Mouse (Mus musculus) thymus, adult 2 months (tissue): ENCODE data around the gene Syne2. TPM values are rescaled to one million over a fixed set of nuclear protein-coding genes. Genes with fewer than 3 reads are reported as not detected.
"Not testable (repeated sequence)": the region's sequence is repeated elsewhere in the genome, so short reads cannot be mapped to it uniquely, and the experiment has no call there.

ENCODE experiments used
- DNase-seq: peaks from one replicate; pipeline ENCODE4 v3.0.0; 2021
- H3K27ac ChIP-seq: fragments of 200-500 bp; 2 replicates; pipeline ENCODE4 v1.5.1; 2012; ENCODE audit warnings: low read length, control low read depth; ENCODE audit not compliant: control insufficient read depth, insufficient read depth
- H3K27me3 ChIP-seq: fragments of 200-500 bp; 2 replicates; pipeline ENCODE4 v1.6.1; 2012; ENCODE audit warnings: mild to moderate bottlenecking, low read length, moderate library complexity, mixed read lengths; ENCODE audit not compliant: control insufficient read depth, insufficient read depth
- H3K36me3 ChIP-seq: fragments of 200-500 bp; 2 replicates; pipeline ENCODE4 v1.6.1; 2012; ENCODE audit warnings: mild to moderate bottlenecking, low read length, moderate library complexity; ENCODE audit not compliant: control insufficient read depth, insufficient read depth
- H3K4me1 ChIP-seq: fragments of 200-500 bp; replicated peaks from 2 replicates; pipeline ENCODE4 v1.6.1; 2012; ENCODE audit warnings: low read length; ENCODE audit not compliant: control insufficient read depth, insufficient read depth
- H3K4me3 ChIP-seq: fragments of 200-500 bp; 2 replicates; pipeline ENCODE4 v1.5.1; 2012; ENCODE audit warnings: mild to moderate bottlenecking, low read length, control low read depth, moderate library complexity; ENCODE audit not compliant: control insufficient read depth, insufficient read depth
- CTCF ChIP-seq: fragments of 200-500 bp; IDR thresholded peaks from 2 replicates; pipeline ENCODE4 v1.5.1; 2012; ENCODE audit warnings: mild to moderate bottlenecking, control low read depth, low read length, moderate library complexity, borderline replicate concordance; ENCODE audit not compliant: control insufficient read depth, poor library complexity, insufficient read depth; ENCODE audit errors: extremely low read depth
- POLR2A ChIP-seq: fragments of 200-500 bp; IDR thresholded peaks from 2 replicates; pipeline ENCODE4 v1.6.1; 2012; ENCODE audit warnings: mild to moderate bottlenecking, low read length, control low read depth, moderate library complexity; ENCODE audit not compliant: control insufficient read depth, poor library complexity, insufficient read depth; ENCODE audit errors: extremely low read depth
- WGBS: fragments of 180-500 bp; shearing (Covaris S2); methylation state at CpG from one replicate; pipeline ENCODE4 v1.1.7; 2018; 5-methylcytosine and 5-hydroxymethylcytosine counted together
- polyA plus RNA-seq: library from polyadenylated mRNA; depleted of rRNA; stranded (reverse); fragments of >200 nt; gene quantifications from 2 replicates; pipeline ENCODE4 v1.2.3, GENCODE M21; 2012

Gene Syne2
- polyA plus RNA-seq, 1 experiment: 15.5 TPM

GRCm38 (mm10) chr12:76117632-76118153 lies 299.8 kb downstream of the Syne2 start:
- H3K27ac ChIP-seq: no peak overlapping the region
- H3K4me1 ChIP-seq: no peaks in the 10 kb centered on the region

DNA sequence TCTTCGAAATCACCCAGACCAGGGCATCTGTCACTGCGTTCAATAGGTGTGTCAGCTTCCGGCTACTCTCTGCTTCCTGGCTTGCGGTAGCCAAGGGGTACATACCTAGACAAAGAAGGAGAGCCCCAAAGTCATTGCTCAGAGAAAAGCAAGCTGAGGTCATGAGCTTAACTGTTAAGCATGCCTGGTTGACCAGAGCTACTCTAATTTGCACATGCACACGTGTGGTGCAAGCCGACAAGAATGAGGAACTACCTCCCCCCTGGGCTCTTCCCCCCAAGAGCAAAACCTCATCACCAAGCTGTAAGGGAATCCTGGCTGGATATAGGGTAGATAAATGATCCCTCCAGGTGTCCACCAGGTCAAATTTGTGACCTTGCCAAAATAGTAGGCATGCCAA lies 305.3 kb downstream of the Syne2 start:
- no peaks in the 10 kb centered on the region for H3K27me3 ChIP-seq
- H3K4me3 ChIP-seq: no peak overlapping the region
- 65% methylated on average over 6 of the region's 6 CpGs for WGBS
- TF ChIP-seq POLR2A: no peak
- no peak for TF ChIP-seq CTCF
- DNase-seq: no peak
- no peak overlapping the region for H3K27ac ChIP-seq
- no peaks in the 10 kb centered on the region for H3K36me3 ChIP-seq
- H3K4me1 ChIP-seq: no peaks in the 10 kb centered on the region

More at GRCm38 (mm10) chr12:76117632-76118153, 299.8 kb downstream of the Syne2 start:
- TF ChIP-seq POLR2A (no peak), CTCF (no peak)
- Histone ChIP-seq H3K27me3 (no peaks in the 10 kb centered on the region), H3K4me3 (no peak overlapping the region), H3K36me3 (no peaks in the 10 kb centered on the region)
- DNase-seq: no peak
- WGBS: 92% methylated on average over 4 of the region's 4 CpGs

GRCm38 (mm10) chr12:76128306-76128705 lies 310.4 kb downstream of the Syne2 start:
- H3K27ac ChIP-seq: no peak overlapping the region
- H3K4me1 ChIP-seq: no peaks in the 10 kb centered on the region
- no peaks in the 10 kb centered on the region for H3K27me3 ChIP-seq
- 78% methylated on average over 3 of the region's 3 CpGs for WGBS
- no peaks in the 10 kb centered on the region for H3K36me3 ChIP-seq
- DNase-seq: no peak
- TF ChIP-seq CTCF: no peak
- no peak for TF ChIP-seq POLR2A
- no peak overlapping the region for H3K4me3 ChIP-seq

GRCm38 (mm10) chr12:76128831-76129230 lies 310.9 kb downstream of the Syne2 start:
- no peaks in the 10 kb centered on the region for H3K36me3 ChIP-seq
- H3K4me3 ChIP-seq: no peak overlapping the region
- TF ChIP-seq CTCF: no peak
- TF ChIP-seq POLR2A: no peak
- no peaks in the 10 kb centered on the region for H3K27me3 ChIP-seq
- 95% methylated on average over 10 of the region's 10 CpGs for WGBS
- DNase-seq: no peak
- H3K27ac ChIP-seq: no peak overlapping the region
- H3K4me1 ChIP-seq: no peaks in the 10 kb centered on the region

- WGBS: 41% methylated on average over 4 of the region's 4 CpGs
Measured at GRCm38 (mm10) chr12:76130281-76130680, 312.3 kb downstream of the Syne2 start.

GRCm38 (mm10) chr12:76130891-76131290 lies 313.0 kb downstream of the Syne2 start:
- Histone ChIP-seq H3K27me3 (no peaks in the 10 kb centered on the region), H3K4me1 (no peaks in the 10 kb centered on the region), H3K4me3 (no peak overlapping the region), H3K36me3 (no peaks in the 10 kb centered on the region), H3K27ac (no peak overlapping the region)
- DNase-seq: no peak
- 94% methylated on average over 6 of the region's 6 CpGs for WGBS
- TF ChIP-seq CTCF (no peak), POLR2A (no peak)

More at GRCm38 (mm10) chr12:76130281-76130680, 312.3 kb downstream of the Syne2 start:
- no peaks in the 10 kb centered on the region for H3K27me3 ChIP-seq
- H3K36me3 ChIP-seq: no peaks in the 10 kb centered on the region
- H3K4me1 ChIP-seq: no peaks in the 10 kb centered on the region
- peak; percentile 52 for DNase-seq
- no peak overlapping the region for H3K4me3 ChIP-seq
- H3K27ac ChIP-seq: no peak overlapping the region
- TF ChIP-seq POLR2A (no peak), CTCF (peak; percentile 81; the same call in 1 of the 2 replicates)

DNA sequence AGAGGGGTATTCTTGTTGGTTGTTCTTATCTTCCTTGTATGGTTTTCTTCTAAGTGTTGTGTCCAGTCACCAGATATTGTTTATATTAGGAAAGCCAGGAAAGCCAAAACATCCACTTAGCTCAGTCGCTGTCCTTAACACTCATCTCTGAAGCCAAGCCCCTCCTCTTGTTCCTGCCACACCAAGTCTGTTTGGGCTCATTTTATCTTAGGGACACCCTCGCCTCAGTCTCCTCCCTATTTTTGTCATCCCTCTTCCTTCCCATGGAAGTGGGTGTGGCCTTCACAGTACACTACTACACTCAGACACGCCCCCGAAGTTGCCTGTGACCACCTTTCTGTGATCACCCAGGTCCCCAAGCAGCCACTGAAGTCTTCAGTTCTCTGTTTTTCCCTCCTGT lies 314.7 kb downstream of the Syne2 start:
- Histone ChIP-seq H3K4me1 (no peaks in the 10 kb centered on the region), H3K4me3 (no peak overlapping the region), H3K27me3 (no peaks in the 10 kb centered on the region), H3K36me3 (no peaks in the 10 kb centered on the region), H3K27ac (no peak overlapping the region)
- DNase-seq: no peak
- TF ChIP-seq CTCF: no peak
- no peak for TF ChIP-seq POLR2A
- WGBS: 83% methylated on average over 4 of the region's 4 CpGs

GRCm38 (mm10) chr12:76133081-76133480 lies 315.1 kb downstream of the Syne2 start:
- DNase-seq, H3K4me1 ChIP-seq, H3K4me3 ChIP-seq, H3K27ac ChIP-seq, H3K36me3 ChIP-seq, H3K27me3 ChIP-seq: not testable (repeated sequence)
- WGBS: 87% methylated on average over 9 of the region's 9 CpGs
